Mouse (Mus musculus) liver, embryonic 14.5 days (tissue): ENCODE results near the gene F11.

Source experiments
- CTCF ChIP-seq: IDR thresholded peaks from 2 replicates; pipeline ENCODE4 v1.5.1; 2016; ENCODE audit warnings: antibody characterized with exemption, low read depth, control low read depth
- EP300 ChIP-seq: IDR thresholded peaks from 2 replicates; pipeline ENCODE4 v1.6.1; 2016; ENCODE audit warnings: antibody characterized with exemption, low read depth

DNA sequence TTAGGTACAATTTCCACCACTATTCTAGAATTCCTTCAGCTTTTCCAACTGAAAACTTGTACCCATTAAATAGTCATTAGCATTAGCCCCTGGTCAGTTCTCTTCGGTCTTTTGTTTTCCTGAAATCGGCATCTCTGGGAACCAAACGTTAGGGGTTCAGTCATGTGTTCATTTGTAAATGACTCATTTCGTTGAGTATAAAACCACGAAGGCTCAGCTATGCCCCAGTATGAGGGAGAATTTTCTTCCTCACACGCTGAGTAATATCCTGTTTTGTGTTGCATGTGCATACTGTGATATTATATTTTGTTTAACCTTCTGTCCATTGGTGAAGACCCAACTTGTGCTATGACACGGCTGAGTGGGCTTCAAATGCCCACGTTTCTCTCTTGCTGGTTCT, 3.4 kb downstream of the F11 start:
- no peak for TF ChIP-seq EP300
- no peak for TF ChIP-seq CTCF
